Mouse (Mus musculus): ENCODE data around the gene Ppp1r9b. TPM values are rescaled to one million over a fixed set of nuclear protein-coding genes. Genes with fewer than 3 reads are reported as not detected.
A peak's percentile ranks its signal among the peaks of the same experiment; 100 is the strongest.

The Ppp1r9b gene
- polyA plus RNA-seq, 1 experiment from 2014 or later: 7.6 TPM

- Histone ChIP-seq H3K4me1 (ENCODE audit: control insufficient read depth, low read depth, low read length) (peaks cover 23% of the 10 kb centered on the region), H3K9ac (ENCODE audit: low read depth, low read length) (peak overlapping the region; percentile 81), H3K9me3 (replicated peaks; ENCODE audit: control insufficient read depth, low read length) (no peaks in the 10 kb centered on the region), H3K4me3 (ENCODE audit: low read depth, low read length) (peak overlapping the region; percentile 78), H3K36me3 (ENCODE audit: control insufficient read depth, insufficient read depth) (no peaks in the 10 kb centered on the region), H3K4me2 (ENCODE audit: low read depth, low read length) (peak overlapping the region; percentile 96), H3K27ac (ENCODE audit: low read length) (peak overlapping the region; percentile 64), H3K27me3 (ENCODE audit: control insufficient read depth, insufficient read depth, low read depth, low read length) (no peaks in the 10 kb centered on the region)
- WGBS (ENCODE audit: insufficient replicate concordance): 2% methylated on average over 20 of the region's 20 CpGs
- ATAC-seq (ENCODE audit: low read depth): peak; percentile 5; the same call in 1 of the 2 replicates
Measured at GRCm38 (mm10) chr11:95040491-95041138, 49.8 kb downstream of the Ppp1r9b start.

- Histone ChIP-seq H3K4me3 (ENCODE audit: low read depth, low read length) (peak within 1 kb of the TSS; percentile 78), H3K4me1 (ENCODE audit: control insufficient read depth, low read depth, low read length) (peaks cover 23% of the 10 kb centered on the region), H3K9ac (ENCODE audit: low read depth, low read length) (peak within 1 kb of the TSS; percentile 81), H3K27ac (ENCODE audit: low read length) (peak within 1 kb of the TSS; percentile 79), H3K27me3 (ENCODE audit: control insufficient read depth, insufficient read depth, low read depth, low read length) (no peaks in the 10 kb centered on the region), H3K9me3 (replicated peaks; ENCODE audit: control insufficient read depth, low read length) (no peaks in the 10 kb centered on the region), H3K4me2 (ENCODE audit: low read depth, low read length) (peak within 1 kb of the TSS; percentile 96), H3K36me3 (ENCODE audit: control insufficient read depth, insufficient read depth) (no peaks in the 10 kb centered on the region)
- ATAC-seq (ENCODE audit: low read depth): peak; percentile 99
- under 1% methylated on average over 41 of the region's 41 CpGs for WGBS (ENCODE audit: insufficient replicate concordance)
Measured at GRCm38 (mm10) chr11:95041139-95041609, 50.3 kb downstream of the Ppp1r9b start, which contains the start of gene Pdk2. Gene Pdk2 (minus strand): TSS chr11:95041354.

- H3K4me2 ChIP-seq (ENCODE audit: low read depth, low read length): peak overlapping the region; percentile 96
- no peaks in the 10 kb centered on the region for H3K36me3 ChIP-seq (ENCODE audit: control insufficient read depth, insufficient read depth)
- H3K27me3 ChIP-seq (ENCODE audit: control insufficient read depth, insufficient read depth, low read depth, low read length): no peaks in the 10 kb centered on the region
- peak overlapping the region; percentile 78 for H3K4me3 ChIP-seq (ENCODE audit: low read depth, low read length)
- no peaks in the 10 kb centered on the region for H3K9me3 ChIP-seq (replicated peaks; ENCODE audit: control insufficient read depth, low read length)
- peak overlapping the region; percentile 42 for H3K9ac ChIP-seq (ENCODE audit: low read depth, low read length)
- H3K4me1 ChIP-seq (ENCODE audit: control insufficient read depth, low read depth, low read length): peaks cover 23% of the 10 kb centered on the region
- peak; percentile 20 for ATAC-seq (ENCODE audit: low read depth)
- 1% methylated on average over 11 of the region's 11 CpGs for WGBS (ENCODE audit: insufficient replicate concordance)
- H3K27ac ChIP-seq (ENCODE audit: low read length): peak overlapping the region; percentile 79
Measured at GRCm38 (mm10) chr11:95042096-95042495, 51.3 kb downstream of the Ppp1r9b start.

GRCm38 (mm10) chr11:95043060-95043459, 52.2 kb downstream of the Ppp1r9b start:
- ATAC-seq (ENCODE audit: low read depth): no peak
- H3K4me2 ChIP-seq (ENCODE audit: low read depth, low read length): no peak overlapping the region
- H3K9ac ChIP-seq (ENCODE audit: low read depth, low read length): no peak overlapping the region
- no peaks in the 10 kb centered on the region for H3K36me3 ChIP-seq (ENCODE audit: control insufficient read depth, insufficient read depth)
- H3K4me3 ChIP-seq (ENCODE audit: low read depth, low read length): no peak overlapping the region
- H3K27me3 ChIP-seq (ENCODE audit: control insufficient read depth, insufficient read depth, low read depth, low read length): no peaks in the 10 kb centered on the region
- peaks cover 23% of the 10 kb centered on the region for H3K4me1 ChIP-seq (ENCODE audit: control insufficient read depth, low read depth, low read length)
- no peaks in the 10 kb centered on the region for H3K9me3 ChIP-seq (replicated peaks; ENCODE audit: control insufficient read depth, low read length)
- WGBS (ENCODE audit: insufficient replicate concordance): 64% methylated on average over 4 of the region's 4 CpGs
- H3K27ac ChIP-seq (ENCODE audit: low read length): no peak overlapping the region

- no peak for ATAC-seq (ENCODE audit: low read depth)
- no peak overlapping the region for H3K4me2 ChIP-seq (ENCODE audit: low read depth, low read length)
- 50% methylated on average over 7 of the region's 7 CpGs for WGBS (ENCODE audit: insufficient replicate concordance)
- H3K4me1 ChIP-seq (ENCODE audit: control insufficient read depth, low read depth, low read length): peaks cover 19% of the 10 kb centered on the region
- H3K27me3 ChIP-seq (ENCODE audit: control insufficient read depth, insufficient read depth, low read depth, low read length): no peaks in the 10 kb centered on the region
- H3K9me3 ChIP-seq (replicated peaks; ENCODE audit: control insufficient read depth, low read length): no peaks in the 10 kb centered on the region
- no peak overlapping the region for H3K4me3 ChIP-seq (ENCODE audit: low read depth, low read length)
- no peak overlapping the region for H3K27ac ChIP-seq (ENCODE audit: low read length)
- no peak overlapping the region for H3K9ac ChIP-seq (ENCODE audit: low read depth, low read length)
- no peaks in the 10 kb centered on the region for H3K36me3 ChIP-seq (ENCODE audit: control insufficient read depth, insufficient read depth)
Measured at GRCm38 (mm10) chr11:95043608-95044007, 52.8 kb downstream of the Ppp1r9b start.

- WGBS (ENCODE audit: insufficient replicate concordance): 59% methylated on average over 12 of the region's 13 CpGs
- no peaks in the 10 kb centered on the region for H3K27me3 ChIP-seq (ENCODE audit: control insufficient read depth, insufficient read depth, low read depth, low read length)
- peaks cover 15% of the 10 kb centered on the region for H3K4me1 ChIP-seq (ENCODE audit: control insufficient read depth, low read depth, low read length)
- H3K27ac ChIP-seq (ENCODE audit: low read length): no peak overlapping the region
- no peaks in the 10 kb centered on the region for H3K9me3 ChIP-seq (replicated peaks; ENCODE audit: control insufficient read depth, low read length)
- H3K4me3 ChIP-seq (ENCODE audit: low read depth, low read length): no peak overlapping the region
- H3K36me3 ChIP-seq (ENCODE audit: control insufficient read depth, insufficient read depth): no peaks in the 10 kb centered on the region
- H3K9ac ChIP-seq (ENCODE audit: low read depth, low read length): no peak overlapping the region
- H3K4me2 ChIP-seq (ENCODE audit: low read depth, low read length): no peak overlapping the region
- ATAC-seq (ENCODE audit: low read depth): no peak
Measured at GRCm38 (mm10) chr11:95044185-95044870, 53.5 kb downstream of the Ppp1r9b start.

GRCm38 (mm10) chr11:95046980-95047680, 56.3 kb downstream of the Ppp1r9b start:
- Histone ChIP-seq H3K4me3 (ENCODE audit: low read depth, low read length) (no peak overlapping the region), H3K9me3 (replicated peaks; ENCODE audit: control insufficient read depth, low read length) (no peaks in the 10 kb centered on the region), H3K27ac (ENCODE audit: low read length) (no peak overlapping the region), H3K9ac (ENCODE audit: low read depth, low read length) (no peak overlapping the region), H3K4me2 (ENCODE audit: low read depth, low read length) (no peak overlapping the region), H3K27me3 (ENCODE audit: control insufficient read depth, insufficient read depth, low read depth, low read length) (no peaks in the 10 kb centered on the region), H3K4me1 (ENCODE audit: control insufficient read depth, low read depth, low read length) (no peaks in the 10 kb centered on the region; the same call in 1 of the 2 replicates), H3K36me3 (ENCODE audit: control insufficient read depth, insufficient read depth) (no peaks in the 10 kb centered on the region)
- WGBS (ENCODE audit: insufficient replicate concordance): 39% methylated on average over 9 of the region's 9 CpGs
- ATAC-seq (ENCODE audit: low read depth): peak; percentile 33; the same call in 1 of the 2 replicates

GRCm38 (mm10) chr11:95053062-95053461, 62.2 kb downstream of the Ppp1r9b start:
- ATAC-seq (ENCODE audit: low read depth): no peak
- H3K9me3 ChIP-seq (replicated peaks; ENCODE audit: control insufficient read depth, low read length): no peaks in the 10 kb centered on the region
- H3K9ac ChIP-seq (ENCODE audit: low read depth, low read length): no peak overlapping the region
- H3K27me3 ChIP-seq (ENCODE audit: control insufficient read depth, insufficient read depth, low read depth, low read length): no peaks in the 10 kb centered on the region
- H3K27ac ChIP-seq (ENCODE audit: low read length): no peak overlapping the region
- no peaks in the 10 kb centered on the region for H3K4me1 ChIP-seq (ENCODE audit: control insufficient read depth, low read depth, low read length)
- no peak overlapping the region for H3K4me3 ChIP-seq (ENCODE audit: low read depth, low read length)
- 56% methylated on average over 9 of the region's 9 CpGs for WGBS (ENCODE audit: insufficient replicate concordance)
- no peak overlapping the region for H3K4me2 ChIP-seq (ENCODE audit: low read depth, low read length)
- H3K36me3 ChIP-seq (ENCODE audit: control insufficient read depth, insufficient read depth): no peaks in the 10 kb centered on the region

All from liver, embryonic 16.5 days (tissue).